Mouse (Mus musculus) granulocyte monocyte progenitor cell, adult 5-6 weeks (primary cell): ENCODE data around the gene Pxn. TPM values are rescaled to one million over a fixed set of nuclear protein-coding genes. Genes with fewer than 3 reads are reported as not detected.
"Not testable (repeated sequence)": the region's sequence is repeated elsewhere in the genome, so short reads cannot be mapped to it uniquely, and the experiment has no call there.

ENCODE experiments used
- ATAC-seq: replicated peaks from 2 replicates; pipeline ENCODE4 v1.8.0; 2016; ENCODE audit warnings: mild to moderate bottlenecking, moderate TSS enrichment, inconsistent platforms; ENCODE audit not compliant: poor library complexity, severe bottlenecking
- total RNA-seq, 2 experiments: library from RNA; stranded (forward) in 1 of 2; stranded (reverse) in 1 of 2; fragments of 200-712, 200-1000 nt in 1 of 2; fragments of >200 nt in 1 of 2; fragmentation: Nextera tagmentation in 1 of 2; gene quantifications; 2 replicates each; pipeline ENCODE4 v1.2.3; 2014 to 2017

Gene Pxn
- total RNA-seq, 2 experiments from 2014 or later, result 56.2 to 110 TPM

GRCm38 (mm10) chr5:115569721-115570120 is 63.2 kb downstream of the Pxn start:
- ATAC-seq, result no peak

GRCm38 (mm10) chr5:115571086-115571485 is 64.6 kb downstream of the Pxn start:
- ATAC-seq, result no peak

- no peak for ATAC-seq
Measured at GRCm38 (mm10) chr5:115572679-115573535, 66.4 kb downstream of the Pxn start.

- peak; percentile 56; the same call in 1 of the 2 replicates for ATAC-seq
Measured at GRCm38 (mm10) chr5:115574992-115575391, 68.5 kb downstream of the Pxn start.

- ATAC-seq, result not testable (repeated sequence)
Measured at GRCm38 (mm10) chr5:115577686-115578085, 71.2 kb downstream of the Pxn start.

GRCm38 (mm10) chr5:115578922-115579321 is 72.4 kb downstream of the Pxn start:
- no peak for ATAC-seq

- ATAC-seq, result no peak
Measured at GRCm38 (mm10) chr5:115579363-115579762, 72.9 kb downstream of the Pxn start.

- no peak for ATAC-seq
Measured at GRCm38 (mm10) chr5:115580229-115581001, 73.9 kb downstream of the Pxn start.

- ATAC-seq, result no peak
Measured at GRCm38 (mm10) chr5:115581662-115582061, 75.2 kb downstream of the Pxn start.

- ATAC-seq, result no peak
Measured at GRCm38 (mm10) chr5:115585616-115586015, 79.1 kb downstream of the Pxn start.

GRCm38 (mm10) chr5:115586166-115586565 is 79.7 kb downstream of the Pxn start:
- ATAC-seq, result no peak

- no peak for ATAC-seq
Measured at GRCm38 (mm10) chr5:115586780-115587179, 80.3 kb downstream of the Pxn start.

- ATAC-seq, result peak; percentile 38
Measured at GRCm38 (mm10) chr5:115591028-115591427, 84.6 kb downstream of the Pxn start.

- no peak for ATAC-seq
Measured at GRCm38 (mm10) chr5:115591506-115591905, 85.0 kb downstream of the Pxn start.

- no peak for ATAC-seq
Measured at GRCm38 (mm10) chr5:115603561-115603960, 97.1 kb downstream of the Pxn start.

Other genes with a start within 250 kb of the Pxn start
- gene Rnf10, start 233.8 kb upstream of the Pxn start, total RNA-seq (2014; fragmentation: Nextera tagmentation), result 70.1 and 93.7 TPM in 2 replicates
- gene Rnf10, start 233.8 kb upstream of the Pxn start, total RNA-seq (2017), result 52.6 and 57.9 TPM in 2 replicates
- gene Coq5, start 227.0 kb upstream of the Pxn start, total RNA-seq (2014; fragmentation: Nextera tagmentation), result 21.1 and 24.8 TPM in 2 replicates
- 35.3 and 41.9 TPM in 2 replicates for gene Coq5, start 227.0 kb upstream of the Pxn start, total RNA-seq (2017)
- gene Dynll1, start 205.7 kb upstream of the Pxn start, total RNA-seq (2014; fragmentation: Nextera tagmentation), result 491 and 531 TPM in 2 replicates
- 298 and 379 TPM in 2 replicates for gene Dynll1, start 205.7 kb upstream of the Pxn start, total RNA-seq (2017)
- gene Srsf9, start 179.5 kb upstream of the Pxn start, total RNA-seq (2014; fragmentation: Nextera tagmentation), result 75.1 and 80.7 TPM in 2 replicates
- gene Srsf9, start 179.5 kb upstream of the Pxn start, total RNA-seq (2017), result 75.0 and 91.4 TPM in 2 replicates
- gene Gatc, start 165.5 kb upstream of the Pxn start, total RNA-seq (2014; fragmentation: Nextera tagmentation), result 48.0 and 50.2 TPM in 2 replicates
- gene Gatc, start 165.5 kb upstream of the Pxn start, total RNA-seq (2017), result 12.1 and 15.3 TPM in 2 replicates
- gene Triap1, start 165.5 kb upstream of the Pxn start, total RNA-seq (2014; fragmentation: Nextera tagmentation), result 33.7 and 37.2 TPM in 2 replicates
- gene Triap1, start 165.5 kb upstream of the Pxn start, total RNA-seq (2017), result 15.6 and 24.0 TPM in 2 replicates
- gene Cox6a1, start 157.7 kb upstream of the Pxn start, total RNA-seq (2014; fragmentation: Nextera tagmentation), result 446 and 566 TPM in 2 replicates
- 56.7 and 64.4 TPM in 2 replicates for gene Cox6a1, start 157.7 kb upstream of the Pxn start, total RNA-seq (2017)
- gene Msi1, start 77.1 kb upstream of the Pxn start, total RNA-seq (2014; fragmentation: Nextera tagmentation), result not detected in 2 replicates
- not detected in 2 replicates for gene Msi1, start 77.1 kb upstream of the Pxn start, total RNA-seq (2017)
- not detected in 2 replicates for gene Pla2g1b, start 40.4 kb upstream of the Pxn start, total RNA-seq (2014; fragmentation: Nextera tagmentation)
- not detected in 2 replicates for gene Pla2g1b, start 40.4 kb upstream of the Pxn start, total RNA-seq (2017)
- gene Sirt4, start 22.0 kb upstream of the Pxn start, total RNA-seq (2014; fragmentation: Nextera tagmentation), result 9.2 and 23.1 TPM in 2 replicates
- gene Sirt4, start 22.0 kb upstream of the Pxn start, total RNA-seq (2017), result 2.9 and 7.1 TPM in 2 replicates
- 2,324 and 2,796 TPM in 2 replicates for gene Rplp0, start 52.8 kb downstream of the Pxn start, total RNA-seq (2014; fragmentation: Nextera tagmentation)
- 1,887 and 2,078 TPM in 2 replicates for gene Rplp0, start 52.8 kb downstream of the Pxn start, total RNA-seq (2017)
- gene Gcn1l1, start 58.6 kb downstream of the Pxn start, total RNA-seq (2014; fragmentation: Nextera tagmentation), result 26.9 and 43.5 TPM in 2 replicates
- 33.4 and 37.4 TPM in 2 replicates for gene Gcn1l1, start 58.6 kb downstream of the Pxn start, total RNA-seq (2017)
- gene Rab35, start 125.2 kb downstream of the Pxn start, total RNA-seq (2014; fragmentation: Nextera tagmentation), result 30.5 and 41.8 TPM in 2 replicates
- gene Rab35, start 125.2 kb downstream of the Pxn start, total RNA-seq (2017), result 22.7 and 23.9 TPM in 2 replicates
- 1.1 TPM in 1 of 2 replicates, not detected in the other for gene Bicdl1, start 224.9 kb downstream of the Pxn start, total RNA-seq (2014; fragmentation: Nextera tagmentation)
- 0.34 and 2.3 TPM in 2 replicates for gene Bicdl1, start 224.9 kb downstream of the Pxn start, total RNA-seq (2017)